Mouse (Mus musculus): ENCODE data around the gene Ric8a.
"Not testable (repeated sequence)": the region's sequence is repeated elsewhere in the genome, so short reads cannot be mapped to it uniquely, and the experiment has no call there.

Gene Ric8a

DNA sequence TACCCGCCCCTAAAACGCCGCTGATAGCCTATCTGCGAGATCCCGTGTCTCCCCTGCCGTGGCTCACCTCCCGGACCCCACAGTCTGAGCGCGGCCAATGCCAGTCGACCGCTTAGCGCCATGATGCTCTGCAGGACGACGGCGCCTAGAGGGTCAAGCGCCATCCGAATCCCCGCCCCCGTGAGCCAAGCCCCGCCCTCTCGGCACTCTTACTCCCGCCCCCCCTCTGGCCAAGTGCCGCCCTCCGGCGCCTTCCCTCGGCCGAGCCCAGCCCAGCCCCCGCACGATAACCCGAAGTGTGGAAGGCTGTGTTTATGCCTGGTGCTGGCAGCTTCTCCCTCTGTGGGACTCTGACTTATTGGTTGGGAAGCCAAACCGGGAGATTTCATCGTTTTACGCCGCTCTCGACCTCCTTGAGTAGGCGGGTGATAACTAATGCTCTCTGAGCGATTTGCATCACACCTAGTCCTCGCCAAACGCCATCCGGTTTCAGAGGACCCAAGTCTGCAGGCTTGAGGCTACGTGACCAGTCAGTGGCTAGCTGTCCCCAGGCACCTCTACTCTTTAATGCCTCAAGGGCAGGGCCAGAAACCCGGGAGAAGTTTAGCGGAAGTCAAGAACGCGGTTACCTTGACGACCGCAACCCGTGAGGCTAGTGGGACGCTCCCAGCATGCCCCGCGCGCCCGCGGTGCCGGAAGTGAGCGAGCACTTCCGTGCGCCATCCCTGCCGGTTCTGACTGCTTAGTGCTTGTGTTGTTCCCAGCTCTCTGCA lies 25.1 kb downstream of the Ric8a start, which contains the start of the genes Psmd13 and Sirt3:
Gene Psmd13 (plus strand): TSS at position 273 of the 773 bp plus-strand sequence.
Gene Sirt3 (minus strand): TSS at position 614 of the 773 bp plus-strand sequence.
- in situ Hi-C loops (cut with MboI, MseI) = no loop called here

DNA sequence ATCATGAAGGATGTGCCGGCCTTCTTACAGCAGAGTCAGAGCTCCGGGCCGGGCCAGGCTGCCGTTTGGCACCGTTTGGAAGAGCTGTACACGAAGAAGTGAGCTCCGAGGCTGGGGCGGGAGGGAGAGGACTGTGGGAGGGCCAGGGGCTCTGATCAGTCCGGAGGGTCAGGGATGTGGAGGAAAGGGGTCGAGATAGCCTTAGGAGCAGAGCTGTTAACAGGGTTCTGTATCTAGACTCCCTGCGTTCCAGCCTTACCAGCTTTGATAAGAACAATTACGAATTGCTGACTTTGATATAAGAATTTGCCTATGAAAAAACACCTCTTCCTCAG lies 25.7 kb downstream of the Ric8a start:
- in situ Hi-C loops (cut with MboI, MseI) = no loop called here

DNA sequence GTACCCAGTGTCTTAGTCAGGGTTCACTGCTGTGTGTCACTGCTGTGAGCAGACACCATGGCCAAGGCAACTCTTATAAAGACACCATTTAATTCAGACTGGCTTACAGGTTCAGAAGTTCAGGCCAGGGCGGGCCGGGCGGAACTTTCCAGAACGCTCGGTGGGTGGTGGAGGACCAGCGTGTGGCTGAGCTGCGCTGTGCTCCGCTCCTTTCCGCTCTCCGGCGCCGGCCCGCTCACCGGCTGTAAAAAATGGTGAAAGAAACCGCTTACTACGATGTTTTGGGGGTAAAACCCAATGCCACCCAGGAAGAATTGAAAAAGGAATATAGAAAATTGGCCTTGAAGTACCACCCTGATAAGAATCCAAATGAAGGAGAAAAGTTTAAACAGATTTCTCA lies 33.9 kb downstream of the Ric8a start:
- in situ Hi-C loops (cut with MboI, MseI) = not testable (repeated sequence)

DNA sequence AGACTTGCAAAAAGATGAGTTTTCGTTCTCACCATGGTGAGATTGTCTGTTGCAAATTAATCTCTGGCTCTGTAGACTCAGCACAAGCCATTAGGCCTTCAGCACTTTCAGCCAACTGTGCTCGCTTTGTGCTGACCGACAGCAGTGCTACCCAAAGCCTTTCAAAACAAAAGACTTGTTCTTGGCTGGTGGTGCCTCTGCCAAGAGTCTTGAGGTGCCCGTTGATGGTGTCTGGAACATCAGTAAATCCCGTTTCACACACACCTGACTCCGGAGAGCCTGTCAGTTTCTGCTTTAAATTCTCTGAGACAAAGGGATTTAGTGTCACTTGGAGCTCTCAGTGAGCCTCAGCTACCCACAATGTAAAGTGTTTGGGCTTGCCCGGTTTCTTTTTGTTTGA lies 37.3 kb downstream of the Ric8a start:
- in situ Hi-C loops (cut with MboI, MseI) = no loop called here

DNA sequence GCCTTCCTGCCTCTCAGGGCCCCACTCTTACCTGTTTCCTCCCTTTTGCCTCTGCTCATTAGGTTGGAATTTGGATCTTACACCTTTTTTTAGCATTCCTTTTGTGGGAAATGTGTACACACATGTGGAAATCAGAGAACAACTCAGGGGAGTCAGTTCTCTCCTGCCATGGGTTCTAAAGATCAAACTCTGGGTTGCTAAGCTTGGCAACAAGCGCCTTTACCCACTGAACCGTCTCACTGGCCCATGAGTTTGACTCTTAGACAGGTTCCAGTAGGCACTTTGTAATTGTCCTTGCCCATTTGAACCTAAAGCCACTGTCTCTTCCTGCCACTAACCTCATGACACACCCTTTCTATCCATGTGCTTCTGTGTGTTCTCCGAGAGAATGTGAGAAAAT lies 37.9 kb downstream of the Ric8a start:
- in situ Hi-C loops (cut with MboI, MseI) = no loop called here

DNA sequence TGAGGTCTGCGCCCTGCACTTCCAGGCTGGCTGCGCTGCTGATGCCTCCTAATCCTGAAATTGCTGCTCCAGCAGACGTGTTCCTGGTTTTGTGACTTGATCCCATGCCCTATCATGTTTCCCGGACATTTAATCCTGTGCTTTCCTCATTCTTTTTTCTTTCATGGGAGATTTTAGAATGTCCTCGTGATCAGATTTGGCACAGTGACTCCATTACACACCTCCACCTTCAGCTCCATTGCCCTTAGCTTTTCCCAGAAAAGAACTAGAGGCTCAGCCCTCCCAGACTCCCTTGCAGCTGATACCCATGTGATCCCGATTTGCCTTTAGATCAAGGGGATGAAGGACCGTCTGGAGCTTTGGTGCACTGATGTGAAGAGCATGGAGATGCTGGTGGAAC lies 41.1 kb downstream of the Ric8a start:
- in situ Hi-C loops (cut with MboI, MseI) = no loop called here

DNA sequence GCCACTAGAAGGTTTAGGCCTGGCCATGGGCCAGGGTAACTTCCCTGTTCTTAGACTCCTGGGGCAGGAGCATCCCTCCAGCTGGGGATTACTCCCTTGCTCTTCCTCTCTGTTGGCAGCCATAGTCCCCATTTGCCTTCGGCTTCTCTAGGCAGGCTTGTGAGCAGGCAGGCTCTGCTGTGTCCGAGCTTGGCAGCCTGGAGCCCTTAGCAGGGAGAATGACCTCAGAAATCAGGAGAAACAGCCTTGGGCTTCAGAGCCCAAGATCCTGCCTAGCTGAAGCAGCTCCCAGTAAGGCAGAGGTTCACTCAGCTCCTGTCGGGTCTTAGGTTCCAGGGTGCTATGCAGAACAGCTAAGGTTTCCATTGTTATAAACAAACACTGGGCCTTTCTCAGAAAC lies 42.4 kb downstream of the Ric8a start:
- in situ Hi-C loops (cut with MboI, MseI) = no loop called here

DNA sequence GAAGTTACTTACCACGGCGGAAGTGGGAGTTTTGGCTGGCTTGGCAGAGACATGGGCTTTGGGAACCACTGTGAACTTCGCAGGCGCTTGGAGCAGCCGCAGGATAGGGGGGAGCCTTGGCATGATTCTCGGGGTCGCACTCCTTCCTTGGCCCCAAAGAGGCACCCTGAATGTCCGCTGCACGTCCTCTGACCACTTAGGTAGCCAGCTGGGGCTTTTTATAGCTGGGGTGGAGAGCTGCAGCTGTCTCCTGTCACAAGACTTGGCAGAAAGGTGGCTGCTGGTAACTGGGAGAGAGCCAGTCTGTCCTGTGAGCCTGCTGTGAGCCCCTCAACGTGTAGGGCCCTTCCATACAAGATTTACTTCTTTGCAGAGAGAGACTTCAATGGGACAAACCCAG lies 43.5 kb downstream of the Ric8a start, which contains the start of gene Cox8b:
Gene Cox8b (minus strand): TSS at position 227 of the 400 bp plus-strand sequence.
- in situ Hi-C loops (cut with MboI, MseI) = loop anchor here (5.0 kb wide), 3 partner anchors 53 to 147 kb away; partner anchors contain the start of genes Odf3 (in 1 of the 2) and Scgb1c1 (in 1 of the 2)

DNA sequence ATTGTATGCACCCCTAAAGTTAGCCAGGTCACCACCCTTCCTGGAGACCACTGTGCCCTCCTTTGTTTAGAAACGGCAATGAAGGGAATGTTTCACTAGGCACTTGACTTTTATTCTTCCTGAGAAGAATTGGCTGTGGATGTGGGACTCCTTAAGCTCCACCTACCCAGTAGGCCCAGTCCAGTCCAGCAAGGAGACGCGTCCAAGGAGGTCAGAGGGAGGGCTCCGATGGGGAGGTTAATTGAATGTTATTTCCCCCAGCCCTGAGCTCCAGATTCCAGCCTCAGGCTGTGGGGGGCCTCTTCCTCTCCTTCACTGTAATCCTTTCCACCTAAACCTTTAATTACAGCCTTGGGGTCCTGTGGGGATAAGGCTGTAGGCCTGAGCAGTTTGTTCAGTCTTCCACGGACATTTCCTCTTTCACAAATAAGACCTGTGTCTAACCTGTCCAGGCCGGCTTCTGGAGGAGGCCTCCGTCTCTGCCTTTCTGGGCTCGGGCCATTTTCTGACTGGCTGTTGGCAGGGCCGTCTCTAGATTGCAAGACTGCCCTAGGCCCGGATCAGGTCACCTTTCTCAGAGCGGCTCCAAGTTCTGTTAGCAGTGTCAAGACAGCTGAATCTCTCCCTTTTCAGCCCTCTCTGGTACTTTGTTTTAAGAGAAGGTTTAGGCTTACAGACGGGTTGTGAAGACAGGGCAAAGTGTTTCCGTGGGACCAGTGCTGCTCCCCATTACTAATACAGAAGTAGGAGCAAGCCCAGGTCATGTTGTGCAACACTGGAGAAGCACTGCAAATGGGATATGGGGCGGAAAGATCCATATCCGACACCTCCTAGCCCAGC lies 45.5 kb downstream of the Ric8a start:
- in situ Hi-C loops (cut with MboI, MseI) = loop anchor here (5.0 kb wide), 3 partner anchors 55 to 145 kb away; partner anchors contain the start of genes Odf3 (in 1 of the 2) and Scgb1c1 (in 1 of the 2)

DNA sequence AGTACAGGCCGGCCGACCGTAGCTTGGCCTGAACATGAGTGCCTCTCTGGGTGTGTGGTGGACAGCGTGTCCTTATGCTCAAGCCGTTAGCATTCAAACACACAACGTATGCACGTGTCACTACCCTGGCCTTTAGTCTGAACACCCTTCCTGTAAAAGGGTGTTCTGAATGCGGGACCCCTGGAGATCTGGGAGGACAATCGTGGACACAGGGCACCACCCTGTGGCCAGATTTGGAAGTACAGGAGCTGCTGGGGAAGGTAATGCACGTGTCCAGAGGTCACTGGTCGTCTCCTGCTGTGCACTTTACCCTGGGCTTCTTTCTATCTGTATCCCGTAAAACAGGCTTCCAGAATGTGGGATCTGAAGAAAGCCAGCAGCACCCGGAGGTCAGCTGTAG lies 46.5 kb downstream of the Ric8a start:
- in situ Hi-C loops (cut with MboI, MseI) = loop anchor here (5.0 kb wide), 3 partner anchors 56 to 144 kb away; partner anchors contain the start of genes Odf3 (in 1 of the 2) and Scgb1c1 (in 1 of the 2)

DNA sequence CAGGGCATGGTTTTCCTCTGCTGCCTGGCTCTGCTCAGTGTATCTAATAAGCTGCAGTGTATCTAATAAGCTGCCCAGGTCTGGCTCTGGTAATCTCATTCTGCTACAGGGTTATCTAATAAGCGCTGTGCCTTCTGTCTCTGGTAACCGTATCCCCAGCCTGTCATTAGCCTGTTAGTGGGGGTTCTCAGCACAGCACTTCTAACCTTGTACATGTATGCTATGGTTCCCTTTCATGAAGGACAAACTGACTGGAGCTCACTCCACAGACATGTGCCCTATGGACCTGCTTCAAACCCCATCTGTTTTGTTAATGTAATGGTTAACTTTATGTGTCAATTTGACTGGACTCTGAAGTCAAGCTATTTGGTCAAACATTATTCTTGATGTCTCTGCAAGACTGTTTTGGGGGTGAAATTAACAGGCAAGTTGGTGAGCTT lies 48.9 kb downstream of the Ric8a start:
- in situ Hi-C loops (cut with MboI, MseI) = no loop called here

DNA sequence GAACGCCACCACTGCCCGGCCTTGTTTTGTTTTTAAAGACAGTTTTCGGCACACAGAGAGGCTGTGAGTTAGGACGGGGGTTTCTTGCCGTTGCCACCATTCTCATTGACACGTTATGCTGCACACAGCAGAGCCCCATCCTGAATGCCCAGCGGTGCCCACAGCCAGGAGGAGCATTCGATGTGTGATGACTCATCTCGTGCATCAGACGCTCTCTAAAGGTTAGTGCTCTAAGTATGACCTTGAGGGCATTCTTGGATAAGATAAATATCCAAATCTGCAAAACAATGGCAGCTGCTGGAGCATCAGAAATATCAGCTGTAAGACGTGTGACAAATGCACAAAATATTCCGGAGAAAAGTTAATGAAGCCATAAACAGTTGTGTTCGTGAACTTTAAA lies 50.4 kb downstream of the Ric8a start:
- in situ Hi-C loops (cut with MboI, MseI) = no loop called here

DNA sequence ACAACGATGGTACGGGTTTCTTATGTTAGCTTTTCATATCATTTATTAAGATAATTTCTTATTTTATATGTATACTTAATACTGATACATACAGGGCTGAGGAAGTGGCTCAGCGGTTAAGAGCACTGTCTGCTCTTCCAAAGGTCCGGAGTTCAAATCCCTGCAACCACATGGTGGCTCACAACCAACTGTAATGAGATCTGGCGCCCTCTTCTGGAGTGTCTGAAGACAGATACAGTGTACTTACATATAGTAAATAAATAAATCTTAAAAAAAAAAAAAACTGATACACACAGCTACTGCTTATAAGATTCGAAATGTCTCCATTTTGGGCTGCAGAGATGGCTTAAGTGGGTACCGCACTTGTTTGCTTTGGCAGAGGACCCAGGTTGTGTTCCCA lies 50.9 kb downstream of the Ric8a start:
- in situ Hi-C loops (cut with MboI, MseI) = no loop called here

DNA sequence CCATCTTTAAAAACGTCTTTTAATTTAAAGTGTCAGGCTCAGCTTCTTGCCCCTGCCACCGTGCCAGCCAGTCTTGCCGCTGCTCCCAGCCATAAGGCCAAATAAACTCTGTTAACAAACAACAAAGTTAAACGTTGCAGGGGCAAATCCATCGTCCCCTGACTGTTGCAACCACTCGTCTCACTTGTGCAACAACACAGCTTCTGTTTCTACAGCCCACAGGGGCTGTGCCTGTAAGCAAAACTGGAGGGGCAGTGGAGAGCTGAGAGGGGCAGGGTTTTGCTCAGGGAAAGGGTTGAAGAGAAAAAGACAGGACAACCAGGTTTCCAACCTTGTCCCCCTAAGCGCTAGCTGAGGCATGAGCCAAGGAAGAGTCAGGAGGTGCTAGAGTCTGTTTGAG lies 51.4 kb downstream of the Ric8a start:
- in situ Hi-C loops (cut with MboI, MseI) = no loop called here

DNA sequence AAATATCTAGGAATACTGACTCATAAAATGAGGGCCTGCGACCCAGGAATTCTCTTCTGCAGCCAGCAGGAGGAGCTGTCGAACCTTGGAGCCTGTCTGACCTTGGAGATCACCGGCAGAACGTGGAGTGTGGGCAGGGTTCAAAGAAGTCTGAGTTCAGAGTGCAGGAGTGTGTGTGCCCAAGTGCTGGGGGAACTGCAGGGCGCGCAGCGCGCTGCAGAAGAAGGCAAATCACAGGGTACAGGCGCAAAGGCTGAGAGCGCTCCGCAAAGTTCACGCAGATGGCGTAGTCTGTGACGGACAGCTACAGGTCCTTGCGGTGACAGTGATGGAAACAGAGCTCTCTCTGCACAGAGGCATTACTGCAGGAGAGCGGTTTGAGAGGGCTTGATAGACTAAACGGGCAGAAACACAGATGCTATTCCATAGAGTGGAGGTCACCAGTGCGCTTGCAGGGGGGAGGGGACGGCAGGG lies 51.9 kb downstream of the Ric8a start:
- in situ Hi-C loops (cut with MboI, MseI) = no loop called here

DNA sequence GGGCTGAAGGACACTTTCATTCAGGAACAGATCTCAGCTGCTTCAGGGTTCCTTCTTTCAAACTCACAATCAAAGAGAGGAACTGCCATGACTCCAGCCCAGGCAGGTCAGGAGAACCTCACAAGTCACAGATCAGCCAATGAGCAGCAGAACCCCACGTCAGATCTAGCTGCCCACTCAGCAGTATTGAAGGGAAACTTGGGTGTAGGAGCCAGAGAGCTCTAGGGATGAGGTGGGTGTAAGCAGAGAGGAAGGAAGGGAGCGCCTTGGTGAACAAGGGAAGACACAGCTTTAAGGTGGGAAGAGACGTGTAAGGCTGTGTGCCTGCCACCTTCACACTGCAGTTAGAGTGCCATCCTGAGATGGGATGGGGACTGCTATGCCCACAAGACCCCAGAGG lies 55.5 kb downstream of the Ric8a start:
- in situ Hi-C loops (cut with MboI, MseI) = no loop called here

DNA sequence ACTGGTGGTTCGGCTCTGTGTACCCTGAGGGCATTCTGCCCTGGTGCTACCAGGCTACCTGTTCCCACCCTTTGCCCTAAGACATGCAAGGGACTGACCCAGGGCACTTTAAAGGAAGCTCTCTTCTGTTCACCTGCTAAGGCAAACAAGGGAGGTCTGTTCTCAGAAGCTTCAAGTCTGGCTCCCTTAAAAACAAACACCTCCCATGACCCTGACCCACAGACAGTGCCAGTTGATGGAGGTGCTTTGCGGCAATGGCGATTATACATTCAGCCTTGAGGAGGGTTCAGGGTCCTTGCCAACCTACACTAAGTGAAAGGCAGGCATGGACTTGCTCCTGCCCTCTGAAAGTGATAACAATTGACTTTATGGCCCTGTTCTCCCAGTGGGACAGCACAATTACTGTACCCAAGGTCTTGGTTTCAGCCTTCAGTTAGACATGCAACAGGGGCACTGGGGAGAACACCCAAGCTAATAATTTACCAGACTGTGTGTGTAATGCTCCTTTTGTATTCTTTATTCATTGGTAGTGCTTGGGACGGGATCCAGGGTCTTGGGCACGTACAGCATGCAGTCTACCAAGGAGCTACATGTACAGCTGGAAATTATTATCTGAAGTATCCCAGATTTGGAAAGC lies 56.2 kb downstream of the Ric8a start:
- in situ Hi-C loops (cut with MboI, MseI) = no loop called here
